Mouse (Mus musculus): Measurements from ENCODE around the gene Gm49373. TPM values are rescaled to one million over a fixed set of nuclear protein-coding genes. Genes with fewer than 3 reads are reported as not detected.

The Gm49373 gene
- polyA plus RNA-seq, 1 experiment from 2014 or later = 1.3 TPM

- H3K4me3 ChIP-seq (ENCODE audit: low read depth, low read length) = no peak overlapping the region
- no peak overlapping the region for H3K27ac ChIP-seq (ENCODE audit: low read depth, low read length)
- H3K9ac ChIP-seq (ENCODE audit: low read length) = no peak overlapping the region
- no peaks in the 10 kb centered on the region for H3K9me3 ChIP-seq (ENCODE audit: control insufficient read depth, low read length)
- WGBS = 92% methylated on average over 6 of the region's 6 CpGs
- ATAC-seq (ENCODE audit: low FRiP score) = no peak
- H3K27me3 ChIP-seq (ENCODE audit: control insufficient read depth, insufficient read depth, low read length) = no peaks in the 10 kb centered on the region
- H3K4me1 ChIP-seq (ENCODE audit: control insufficient read depth, insufficient read depth, low read length) = peaks cover 4% of the 10 kb centered on the region; the same call in 1 of the 2 replicates
- DNase-seq (ENCODE audit: low spot score, missing footprints) = no peak
- no peak overlapping the region for H3K4me2 ChIP-seq
- no peaks in the 10 kb centered on the region for H3K36me3 ChIP-seq (ENCODE audit: control insufficient read depth, insufficient read depth, low read length)
Observed at GRCm38 (mm10) chr9:21104814-21105213, 31.9 kb upstream of the Gm49373 start.

GRCm38 (mm10) chr9:21102076-21102475 lies 29.2 kb upstream of the Gm49373 start:
- Histone ChIP-seq H3K27me3 (ENCODE audit: control insufficient read depth, insufficient read depth, low read length) (no peaks in the 10 kb centered on the region), H3K27ac (ENCODE audit: low read depth, low read length) (no peak overlapping the region), H3K4me1 (ENCODE audit: control insufficient read depth, insufficient read depth, low read length) (peaks cover 4% of the 10 kb centered on the region; the same call in 1 of the 2 replicates), H3K9ac (ENCODE audit: low read length) (no peak overlapping the region), H3K36me3 (ENCODE audit: control insufficient read depth, insufficient read depth, low read length) (no peaks in the 10 kb centered on the region), H3K4me3 (ENCODE audit: low read depth, low read length) (no peak overlapping the region), H3K4me2 (no peak overlapping the region), H3K9me3 (ENCODE audit: control insufficient read depth, low read length) (no peaks in the 10 kb centered on the region)
- DNase-seq (ENCODE audit: low spot score, missing footprints) (no peak), ATAC-seq (ENCODE audit: low FRiP score) (no peak)
- WGBS = 90% methylated on average over 2 of the region's 2 CpGs

DNA sequence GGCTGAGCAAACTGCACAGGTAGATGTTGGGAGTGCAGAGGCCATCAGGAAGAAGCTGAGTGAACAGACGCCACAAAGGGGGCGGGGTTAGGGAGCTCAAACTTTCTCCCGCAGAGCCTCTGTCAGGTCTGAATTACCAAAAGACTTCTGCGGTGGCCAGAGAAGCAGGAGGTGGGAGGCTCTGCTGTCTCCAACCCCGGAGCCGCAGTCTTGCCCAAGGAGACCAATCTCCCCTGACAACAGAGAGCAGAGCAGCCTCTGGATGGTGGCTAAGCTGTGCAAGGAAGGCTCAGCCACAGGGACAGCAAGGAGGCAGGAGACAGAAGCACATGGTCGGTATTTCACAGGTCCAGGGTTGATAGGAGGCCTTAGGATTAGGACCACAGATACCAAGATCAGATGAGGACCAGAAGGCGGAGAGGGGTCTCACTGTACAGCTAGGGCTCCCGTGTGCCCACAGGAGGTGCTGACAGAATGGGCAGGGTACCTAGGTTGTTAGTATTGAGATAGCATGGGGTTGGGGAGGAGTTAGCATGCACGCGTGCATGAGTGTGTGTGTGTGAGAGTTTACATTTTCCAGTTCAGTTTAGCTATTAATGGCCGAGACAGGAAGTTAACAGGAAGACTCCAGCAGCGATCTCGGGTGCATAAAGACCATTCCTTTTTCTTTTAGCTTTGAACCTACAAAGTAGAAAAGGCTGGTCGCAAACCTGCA lies 27.7 kb upstream of the Gm49373 start:
- H3K4me3 ChIP-seq (ENCODE audit: low read depth, low read length) = no peak overlapping the region
- no peaks in the 10 kb centered on the region for H3K9me3 ChIP-seq (ENCODE audit: control insufficient read depth, low read length)
- 39% methylated on average over 15 of the region's 15 CpGs for WGBS
- no peaks in the 10 kb centered on the region for H3K36me3 ChIP-seq (ENCODE audit: control insufficient read depth, insufficient read depth, low read length)
- no peaks in the 10 kb centered on the region for H3K27me3 ChIP-seq (ENCODE audit: control insufficient read depth, insufficient read depth, low read length)
- H3K27ac ChIP-seq (ENCODE audit: low read depth, low read length) = no peak overlapping the region
- peak; percentile 85 for DNase-seq (ENCODE audit: low spot score, missing footprints)
- no peak overlapping the region for H3K9ac ChIP-seq (ENCODE audit: low read length)
- ATAC-seq (ENCODE audit: low FRiP score) = no peak
- H3K4me2 ChIP-seq = no peak overlapping the region
- peaks cover 4% of the 10 kb centered on the region; the same call in 1 of the 2 replicates for H3K4me1 ChIP-seq (ENCODE audit: control insufficient read depth, insufficient read depth, low read length)

DNA sequence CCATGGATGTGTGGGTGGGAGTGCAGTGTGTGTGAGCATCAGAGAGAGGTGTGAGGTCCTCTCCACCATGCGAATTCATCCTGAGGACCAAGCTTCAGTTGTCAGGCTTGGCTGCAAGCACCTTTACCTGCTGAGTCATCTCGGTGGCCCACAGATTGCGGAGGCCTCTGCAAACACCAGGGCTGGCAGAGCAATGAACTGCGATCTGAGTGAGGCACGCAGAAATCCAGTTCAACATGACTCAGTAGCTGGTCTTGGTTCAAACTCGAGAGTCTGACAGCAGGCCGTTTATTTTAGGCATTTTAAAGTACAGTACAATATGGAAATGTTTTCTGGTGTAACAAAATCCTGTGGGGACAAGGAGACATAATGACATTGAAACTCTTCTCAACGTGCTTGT lies 24.9 kb upstream of the Gm49373 start:
- ATAC-seq (ENCODE audit: low FRiP score) = no peak
- peaks cover 4% of the 10 kb centered on the region; the same call in 1 of the 2 replicates for H3K4me1 ChIP-seq (ENCODE audit: control insufficient read depth, insufficient read depth, low read length)
- H3K9ac ChIP-seq (ENCODE audit: low read length) = no peak overlapping the region
- H3K4me2 ChIP-seq = no peak overlapping the region
- H3K9me3 ChIP-seq (ENCODE audit: control insufficient read depth, low read length) = no peaks in the 10 kb centered on the region
- DNase-seq (ENCODE audit: low spot score, missing footprints) = no peak
- H3K36me3 ChIP-seq (ENCODE audit: control insufficient read depth, insufficient read depth, low read length) = no peaks in the 10 kb centered on the region; the same call in 1 of the 2 replicates
- WGBS = 87% methylated on average over 8 of the region's 8 CpGs
- H3K27ac ChIP-seq (ENCODE audit: low read depth, low read length) = no peak overlapping the region
- H3K27me3 ChIP-seq (ENCODE audit: control insufficient read depth, insufficient read depth, low read length) = no peaks in the 10 kb centered on the region
- no peak overlapping the region for H3K4me3 ChIP-seq (ENCODE audit: low read depth, low read length)

- H3K4me2 ChIP-seq = no peak overlapping the region
- H3K4me1 ChIP-seq (ENCODE audit: control insufficient read depth, insufficient read depth, low read length) = peaks cover 8% of the 10 kb centered on the region
- DNase-seq (ENCODE audit: low spot score, missing footprints) (no peak), ATAC-seq (ENCODE audit: low FRiP score) (no peak)
- H3K4me3 ChIP-seq (ENCODE audit: low read depth, low read length) = no peak overlapping the region
- H3K27ac ChIP-seq (ENCODE audit: low read depth, low read length) = no peak overlapping the region
- H3K27me3 ChIP-seq (ENCODE audit: control insufficient read depth, insufficient read depth, low read length) = no peaks in the 10 kb centered on the region
- 84% methylated on average over 4 of the region's 4 CpGs for WGBS
- no peak overlapping the region for H3K9ac ChIP-seq (ENCODE audit: low read length)
- H3K9me3 ChIP-seq (ENCODE audit: control insufficient read depth, low read length) = no peaks in the 10 kb centered on the region
- no peaks in the 10 kb centered on the region; the same call in 1 of the 2 replicates for H3K36me3 ChIP-seq (ENCODE audit: control insufficient read depth, insufficient read depth, low read length)
Observed at GRCm38 (mm10) chr9:21095958-21096357, 23.1 kb upstream of the Gm49373 start.

- WGBS = 93% methylated on average over 9 of the region's 9 CpGs
- no peak for ATAC-seq (ENCODE audit: low FRiP score)
Observed at GRCm38 (mm10) chr9:21093423-21093822, 20.5 kb upstream of the Gm49373 start.

DNA sequence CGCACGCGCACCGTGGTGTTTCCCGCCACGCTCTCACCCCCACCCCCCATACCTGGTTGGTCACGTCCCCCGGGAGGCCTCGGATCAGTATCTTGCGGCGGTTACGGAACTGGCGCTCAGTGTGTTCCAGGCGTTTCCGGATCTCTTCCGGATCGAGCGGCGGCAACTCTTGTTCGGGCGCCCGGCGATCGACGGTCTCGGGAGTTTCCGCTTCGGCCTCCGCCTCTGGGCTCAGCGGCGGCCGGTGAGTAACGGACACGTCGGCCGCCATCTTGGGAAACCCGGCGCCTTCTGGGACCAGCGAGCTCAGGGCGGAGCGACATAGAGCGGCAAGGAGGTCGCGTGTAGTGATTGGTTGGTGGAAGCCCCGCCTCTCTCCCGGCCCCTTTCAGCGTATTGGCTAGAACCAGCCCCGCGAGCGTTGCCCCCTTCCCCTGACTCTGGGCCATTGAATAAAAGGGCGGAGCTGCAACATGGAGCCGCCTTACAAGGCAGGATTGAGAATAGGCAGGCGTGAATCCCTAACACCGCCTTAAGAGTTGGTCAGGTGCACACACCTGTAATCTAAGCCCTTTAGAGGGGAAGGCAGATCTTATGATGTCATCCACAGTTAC lies 18.9 kb upstream of the Gm49373 start, which contains the start of the genes Gm38431 and Raver1:
Gm38431 (minus strand) TSS at position 291 of the 614 bp plus-strand sequence.
Raver1 (minus strand) TSS at position 302 of the 614 bp plus-strand sequence.
- Histone ChIP-seq H3K4me3 (ENCODE audit: low read depth, low read length) (peak within 1 kb of the TSS; percentile 76), H3K36me3 (ENCODE audit: control insufficient read depth, insufficient read depth, low read length) (peaks cover 11% of the 10 kb centered on the region; the same call in 1 of the 2 replicates), H3K4me2 (peak within 1 kb of the TSS; percentile 89), H3K4me1 (ENCODE audit: control insufficient read depth, insufficient read depth, low read length) (peaks cover 12% of the 10 kb centered on the region), H3K9me3 (ENCODE audit: control insufficient read depth, low read length) (no peaks in the 10 kb centered on the region), H3K27me3 (ENCODE audit: control insufficient read depth, insufficient read depth, low read length) (no peaks in the 10 kb centered on the region), H3K27ac (ENCODE audit: low read depth, low read length) (peak within 1 kb of the TSS; percentile 71), H3K9ac (ENCODE audit: low read length) (peak within 1 kb of the TSS; percentile 89)
- WGBS = under 1% methylated on average over 54 of the region's 54 CpGs
- ATAC-seq (ENCODE audit: low FRiP score) (peak; percentile 100), DNase-seq (ENCODE audit: low spot score, missing footprints) (peak; percentile 99)

More at GRCm38 (mm10) chr9:21093423-21093822, 20.5 kb upstream of the Gm49373 start:
- Histone ChIP-seq H3K36me3 (ENCODE audit: control insufficient read depth, insufficient read depth, low read length) (peaks cover 8% of the 10 kb centered on the region; the same call in 1 of the 2 replicates), H3K4me1 (ENCODE audit: control insufficient read depth, insufficient read depth, low read length) (peaks cover 12% of the 10 kb centered on the region), H3K4me3 (ENCODE audit: low read depth, low read length) (no peak overlapping the region), H3K9me3 (ENCODE audit: control insufficient read depth, low read length) (no peaks in the 10 kb centered on the region), H3K27ac (ENCODE audit: low read depth, low read length) (no peak overlapping the region), H3K27me3 (ENCODE audit: control insufficient read depth, insufficient read depth, low read length) (no peaks in the 10 kb centered on the region), H3K4me2 (no peak overlapping the region), H3K9ac (ENCODE audit: low read length) (no peak overlapping the region)
- DNase-seq (ENCODE audit: low spot score, missing footprints) = no peak

DNA sequence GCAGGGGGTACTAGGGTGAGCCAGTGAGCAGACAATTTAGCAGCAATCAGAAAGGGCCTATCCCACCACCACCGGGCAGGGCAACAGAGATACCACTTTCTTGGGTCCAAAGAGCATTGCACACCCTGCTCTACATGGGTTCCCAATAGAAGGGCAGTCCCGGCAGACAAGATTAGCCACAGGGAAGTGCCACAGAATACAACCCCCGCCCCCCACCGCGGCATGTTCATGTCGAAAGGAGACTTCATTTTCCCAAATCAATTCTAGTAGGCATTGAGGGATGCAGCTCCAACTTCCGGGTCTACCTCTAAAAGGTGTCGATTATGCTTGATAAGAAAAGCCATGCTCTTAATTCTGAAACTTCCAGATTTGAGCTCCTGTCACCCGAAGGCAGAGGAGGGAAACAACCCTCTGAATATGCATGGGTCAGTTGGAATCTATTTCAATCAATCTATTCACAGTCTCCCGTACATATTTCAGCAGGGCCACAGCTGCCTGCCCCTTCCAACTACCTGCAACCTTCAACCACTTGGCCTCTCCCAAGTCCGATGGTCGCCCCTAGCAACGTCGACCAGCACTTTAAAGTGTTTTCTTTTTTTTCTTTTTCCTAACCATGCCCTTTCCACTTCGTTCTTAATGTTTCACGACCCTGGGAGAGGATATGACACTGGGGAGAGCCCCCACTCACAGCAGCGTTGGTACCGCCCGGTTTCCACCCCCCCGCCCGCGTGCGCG lies 18.2 kb upstream of the Gm49373 start:
- Histone ChIP-seq H3K4me2 (peak overlapping the region; percentile 89), H3K9ac (ENCODE audit: low read length) (peak overlapping the region; percentile 89), H3K36me3 (ENCODE audit: control insufficient read depth, insufficient read depth, low read length) (peaks cover 15% of the 10 kb centered on the region; the same call in 1 of the 2 replicates), H3K27me3 (ENCODE audit: control insufficient read depth, insufficient read depth, low read length) (no peaks in the 10 kb centered on the region), H3K27ac (ENCODE audit: low read depth, low read length) (peak overlapping the region; percentile 71), H3K4me1 (ENCODE audit: control insufficient read depth, insufficient read depth, low read length) (peaks cover 12% of the 10 kb centered on the region), H3K4me3 (ENCODE audit: low read depth, low read length) (peak overlapping the region; percentile 76), H3K9me3 (ENCODE audit: control insufficient read depth, low read length) (no peaks in the 10 kb centered on the region)
- ATAC-seq (ENCODE audit: low FRiP score) (peak; percentile 26), DNase-seq (ENCODE audit: low spot score, missing footprints) (peak; percentile 88)
- WGBS = 3% methylated on average over 24 of the region's 24 CpGs
